Mouse (Mus musculus) granulocyte monocyte progenitor cell, adult 5-6 weeks (primary cell): ENCODE data around the gene 1520401A03Rik. TPM values are rescaled to one million over a fixed set of nuclear protein-coding genes. Genes with fewer than 3 reads are reported as not detected.
A peak's percentile ranks its signal among the peaks of the same experiment; 100 is the strongest.
"Not testable (repeated sequence)": the region's sequence is repeated elsewhere in the genome, so short reads cannot be mapped to it uniquely, and the experiment has no call there.

Experiments used
- ATAC-seq: replicated peaks from 2 replicates; pipeline ENCODE4 v1.8.0; 2016; ENCODE audit warnings: mild to moderate bottlenecking, moderate TSS enrichment, inconsistent platforms; ENCODE audit not compliant: poor library complexity, severe bottlenecking
- total RNA-seq, 2 experiments: library from RNA; stranded (forward) in 1 of 2; stranded (reverse) in 1 of 2; fragments of 200-712, 200-1000 nt in 1 of 2; fragments of >200 nt in 1 of 2; fragmentation: Nextera tagmentation in 1 of 2; gene quantifications; 2 replicates each; pipeline ENCODE4 v1.2.3; 2014 to 2017

Gene 1520401A03Rik
- total RNA-seq (2014; fragmentation: Nextera tagmentation) (not detected in 2 replicates), total RNA-seq (2017) (not detected in 2 replicates)

DNA sequence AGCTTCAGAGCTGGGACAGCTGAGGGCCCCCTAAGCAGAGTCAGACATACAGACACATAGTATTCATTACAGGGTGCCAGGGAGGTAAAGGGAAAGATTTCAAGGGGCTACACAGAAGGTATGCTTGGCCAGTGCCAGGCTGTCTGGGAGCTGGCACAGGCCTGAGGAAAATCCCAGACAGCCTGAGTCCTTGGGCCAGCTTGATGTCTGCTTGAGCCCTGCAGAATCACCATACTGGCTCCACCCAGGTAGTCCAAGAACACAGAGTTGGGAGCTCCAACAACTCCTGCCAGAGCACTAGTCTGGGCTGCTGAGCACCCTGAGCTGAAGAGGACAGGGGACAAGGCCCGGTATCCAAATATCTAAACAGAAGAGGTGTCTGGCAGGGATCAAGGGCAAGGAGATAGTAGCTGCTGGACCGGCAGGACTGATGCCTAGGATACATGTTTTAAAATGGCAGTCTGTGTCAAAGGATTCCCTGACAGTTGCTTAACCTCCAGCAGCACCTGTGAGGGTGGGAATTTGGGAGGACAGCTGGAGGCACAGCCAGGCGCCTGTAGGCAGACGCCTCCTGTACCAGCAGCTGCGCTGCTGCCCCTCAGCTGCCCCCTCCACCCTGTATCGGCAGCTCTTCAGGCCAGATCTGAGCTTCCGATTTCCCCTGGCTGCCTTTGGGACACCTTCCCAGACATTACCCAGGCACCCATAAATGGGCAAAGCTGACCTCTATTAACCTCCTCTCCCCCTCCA lies at the start of gene 1520401A03Rik:
Gene 1520401A03Rik (minus strand): TSS at position 408 of the 750 bp plus-strand sequence.
- ATAC-seq = no peak

DNA sequence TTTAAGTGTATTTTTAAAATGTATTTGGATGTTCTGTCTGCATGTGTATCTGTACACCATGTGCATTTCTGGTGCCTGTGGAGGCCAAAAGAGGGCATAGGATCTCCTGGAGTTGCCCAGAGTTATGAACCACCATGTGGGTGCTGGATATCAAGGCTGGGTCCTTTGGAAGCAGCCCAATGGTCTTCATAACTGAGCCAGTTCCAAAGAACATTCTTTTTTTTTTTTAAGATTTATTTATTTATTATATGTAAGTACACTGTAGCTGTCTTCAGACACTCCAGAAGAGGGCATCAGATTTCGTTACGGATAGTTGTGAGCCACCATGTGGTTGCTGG lies 49.6 kb upstream of the 1520401A03Rik start:
- ATAC-seq = not testable (repeated sequence)

DNA sequence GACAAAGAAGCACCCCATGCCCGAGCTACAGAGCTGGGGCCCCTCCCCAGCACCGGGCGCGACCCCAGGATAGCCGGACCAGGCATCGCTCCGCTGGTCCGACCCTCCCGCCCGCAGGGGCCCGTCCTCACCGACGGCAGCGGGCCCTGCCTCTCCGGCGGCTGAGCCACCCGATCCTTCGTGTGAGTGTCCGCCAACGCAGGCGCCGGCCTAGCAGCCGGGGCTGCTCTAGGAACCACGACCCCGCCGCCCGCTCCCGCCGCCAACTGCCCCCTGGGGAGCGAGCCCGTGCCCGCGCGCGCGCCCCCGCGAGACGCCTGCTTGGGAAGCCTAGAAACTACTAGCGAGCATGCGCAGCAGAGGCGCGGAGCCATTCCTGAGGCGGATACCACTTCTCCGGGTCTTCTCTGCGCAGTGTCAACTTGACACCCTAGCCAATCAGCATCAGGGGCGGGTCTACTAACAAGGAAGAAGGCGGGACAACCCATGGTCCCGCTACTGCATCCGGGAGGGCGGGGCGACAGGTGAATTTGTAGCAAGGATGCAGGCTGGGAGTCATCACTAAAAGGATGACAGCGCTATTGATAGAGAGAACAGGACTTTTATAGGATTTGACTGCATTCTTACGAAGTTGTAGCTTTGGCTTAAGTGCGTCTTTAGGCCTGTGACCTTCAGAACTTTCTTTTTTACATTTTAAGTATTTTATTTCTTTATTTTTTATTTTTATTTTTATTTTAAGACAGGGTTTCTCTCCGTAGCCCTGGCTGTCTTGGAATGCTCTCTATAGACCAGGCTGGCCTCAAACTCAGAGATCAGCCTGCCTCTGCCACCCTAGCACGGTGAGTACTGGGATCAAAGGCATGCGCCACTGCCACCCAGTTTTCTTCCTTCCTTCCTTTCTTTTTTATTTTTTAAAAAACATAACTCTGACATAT lies 49.0 kb upstream of the 1520401A03Rik start, which contains the start of gene Flywch1:
Gene Flywch1 (minus strand): TSS at position 319 of the 935 bp plus-strand sequence.
- peak; percentile 97 for ATAC-seq

GRCm38 (mm10) chr17:23770896-23771283 lies 48.3 kb upstream of the 1520401A03Rik start:
- no peak for ATAC-seq

DNA sequence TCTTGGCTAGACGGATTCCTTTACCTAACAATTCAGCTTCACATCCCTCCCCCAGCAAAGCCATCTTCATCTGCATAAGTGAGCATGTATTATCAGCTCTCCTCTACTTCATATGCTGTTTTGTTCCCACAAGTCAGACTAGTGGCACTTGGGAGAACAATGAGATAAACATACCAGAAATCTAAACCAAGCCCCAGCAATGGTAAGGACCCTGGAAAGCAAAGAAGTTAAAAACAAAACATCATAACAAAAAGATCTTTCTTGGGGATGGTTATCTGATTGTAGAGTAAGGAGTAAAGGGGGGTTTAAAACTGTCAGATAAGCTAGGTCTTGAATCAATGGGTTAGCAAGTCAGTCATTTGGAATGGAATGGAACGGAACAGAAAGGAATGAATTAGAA lies 47.9 kb upstream of the 1520401A03Rik start:
- no peak for ATAC-seq

- no peak for ATAC-seq
Observed at GRCm38 (mm10) chr17:23762976-23763375, 40.4 kb upstream of the 1520401A03Rik start.

GRCm38 (mm10) chr17:23761155-23761554 lies 38.6 kb upstream of the 1520401A03Rik start:
- ATAC-seq = no peak

DNA sequence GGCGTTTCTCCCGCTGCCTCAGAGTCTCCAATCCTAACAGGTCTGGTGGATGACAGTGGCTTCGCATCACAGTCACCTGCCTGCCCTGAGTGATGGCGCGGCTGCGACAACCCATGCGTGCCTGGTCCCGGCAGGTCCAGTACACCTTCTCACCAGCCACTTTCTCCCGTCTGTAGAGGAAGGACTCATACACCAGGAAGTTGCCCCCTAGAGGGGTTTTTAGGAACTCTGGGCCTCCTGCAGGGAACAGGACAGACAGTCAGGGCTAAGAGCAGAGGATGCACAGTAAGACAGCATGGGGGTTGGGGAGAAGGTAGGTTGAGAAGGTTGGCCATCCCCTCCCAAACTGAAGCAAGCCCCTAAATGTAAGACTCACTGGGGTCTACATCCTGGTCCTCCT lies 37.6 kb upstream of the 1520401A03Rik start:
- no peak for ATAC-seq

DNA sequence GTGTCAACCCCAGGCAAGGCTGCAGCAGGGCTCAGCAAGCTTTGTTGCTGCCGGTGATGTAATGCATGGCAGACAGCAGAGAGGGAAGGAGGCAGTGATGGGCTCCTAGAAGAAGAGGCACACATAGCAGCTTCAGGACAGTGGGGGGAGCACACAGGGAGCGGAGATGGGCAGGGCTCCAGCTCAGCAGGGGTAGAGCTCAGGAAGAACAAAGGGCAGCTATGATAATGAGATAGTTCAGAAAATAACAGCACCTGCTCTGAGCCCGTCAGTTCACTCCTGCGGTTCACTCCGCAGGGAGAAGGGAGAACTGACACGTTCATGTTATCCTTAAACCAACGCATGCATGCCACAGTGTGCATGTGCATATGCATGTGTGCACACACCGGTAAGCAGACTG lies 36.2 kb upstream of the 1520401A03Rik start:
- no peak for ATAC-seq

GRCm38 (mm10) chr17:23757581-23757980 lies 35.0 kb upstream of the 1520401A03Rik start:
- no peak for ATAC-seq

GRCm38 (mm10) chr17:23755689-23756088 lies 33.1 kb upstream of the 1520401A03Rik start:
- ATAC-seq = no peak

GRCm38 (mm10) chr17:23749400-23750191 lies 27.0 kb upstream of the 1520401A03Rik start:
- ATAC-seq = no peak

DNA sequence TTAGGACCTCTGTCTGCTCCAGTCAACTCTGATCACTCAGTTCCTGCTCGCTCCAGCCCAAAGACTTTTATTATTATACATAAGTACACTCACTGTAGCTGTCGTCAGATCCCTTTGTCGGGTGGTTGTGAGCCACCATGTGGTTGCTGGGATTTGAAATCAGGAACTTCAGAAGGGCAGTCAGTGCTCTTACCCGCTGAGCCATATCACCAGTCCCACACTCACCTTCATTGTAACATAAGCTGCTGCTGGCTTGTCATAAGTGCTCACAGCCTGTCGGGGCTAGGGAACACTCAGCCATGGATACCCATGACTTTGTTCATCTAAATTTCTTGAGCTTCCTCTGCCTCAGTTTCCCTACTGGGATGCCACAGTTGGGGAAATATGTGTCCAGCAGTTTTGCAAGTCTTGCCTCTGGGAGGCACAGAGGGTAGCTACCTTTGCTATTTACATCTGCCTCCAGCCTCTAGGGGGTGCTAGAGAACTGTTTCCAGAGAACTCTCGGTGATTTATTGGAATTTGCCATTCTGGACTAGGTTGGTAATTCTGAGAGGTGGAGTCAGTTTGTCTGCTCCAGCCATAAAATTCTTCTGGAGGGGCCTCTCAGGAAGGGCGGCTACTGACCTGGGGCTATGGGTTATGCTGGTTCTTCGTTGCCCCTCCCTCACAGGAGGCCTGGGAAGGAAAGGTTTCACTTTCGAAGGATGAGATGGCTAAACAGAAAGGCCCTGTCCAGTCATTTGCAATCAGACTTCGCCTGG lies 26.2 kb upstream of the 1520401A03Rik start:
- peak; percentile 56 for ATAC-seq

- no peak for ATAC-seq
Observed at GRCm38 (mm10) chr17:23748026-23748425, 25.4 kb upstream of the 1520401A03Rik start.

DNA sequence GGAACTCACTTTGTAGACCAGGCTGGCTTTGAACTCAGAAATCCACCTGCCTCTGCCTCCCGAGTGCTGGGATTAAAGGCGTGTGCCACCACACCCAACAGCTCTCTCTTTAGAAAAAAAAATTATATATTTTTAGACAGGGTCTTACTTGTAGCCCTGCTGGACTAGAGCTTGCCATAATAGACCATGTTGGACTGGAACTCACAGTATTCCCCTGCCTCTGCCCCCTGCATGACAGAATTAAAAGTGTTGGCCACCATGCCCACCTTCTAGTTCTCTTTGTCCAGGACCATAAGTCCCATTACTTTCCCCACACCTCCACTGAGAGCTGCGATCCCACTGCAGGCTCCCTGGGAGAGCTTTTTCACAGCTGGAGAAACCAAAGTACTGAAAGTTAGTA lies 24.9 kb upstream of the 1520401A03Rik start:
- no peak for ATAC-seq

GRCm38 (mm10) chr17:23746767-23747166 lies 24.2 kb upstream of the 1520401A03Rik start:
- ATAC-seq = peak; percentile 48

GRCm38 (mm10) chr17:23746311-23746710 lies 23.7 kb upstream of the 1520401A03Rik start:
- ATAC-seq = peak; percentile 4; the same call in 1 of the 2 replicates

DNA sequence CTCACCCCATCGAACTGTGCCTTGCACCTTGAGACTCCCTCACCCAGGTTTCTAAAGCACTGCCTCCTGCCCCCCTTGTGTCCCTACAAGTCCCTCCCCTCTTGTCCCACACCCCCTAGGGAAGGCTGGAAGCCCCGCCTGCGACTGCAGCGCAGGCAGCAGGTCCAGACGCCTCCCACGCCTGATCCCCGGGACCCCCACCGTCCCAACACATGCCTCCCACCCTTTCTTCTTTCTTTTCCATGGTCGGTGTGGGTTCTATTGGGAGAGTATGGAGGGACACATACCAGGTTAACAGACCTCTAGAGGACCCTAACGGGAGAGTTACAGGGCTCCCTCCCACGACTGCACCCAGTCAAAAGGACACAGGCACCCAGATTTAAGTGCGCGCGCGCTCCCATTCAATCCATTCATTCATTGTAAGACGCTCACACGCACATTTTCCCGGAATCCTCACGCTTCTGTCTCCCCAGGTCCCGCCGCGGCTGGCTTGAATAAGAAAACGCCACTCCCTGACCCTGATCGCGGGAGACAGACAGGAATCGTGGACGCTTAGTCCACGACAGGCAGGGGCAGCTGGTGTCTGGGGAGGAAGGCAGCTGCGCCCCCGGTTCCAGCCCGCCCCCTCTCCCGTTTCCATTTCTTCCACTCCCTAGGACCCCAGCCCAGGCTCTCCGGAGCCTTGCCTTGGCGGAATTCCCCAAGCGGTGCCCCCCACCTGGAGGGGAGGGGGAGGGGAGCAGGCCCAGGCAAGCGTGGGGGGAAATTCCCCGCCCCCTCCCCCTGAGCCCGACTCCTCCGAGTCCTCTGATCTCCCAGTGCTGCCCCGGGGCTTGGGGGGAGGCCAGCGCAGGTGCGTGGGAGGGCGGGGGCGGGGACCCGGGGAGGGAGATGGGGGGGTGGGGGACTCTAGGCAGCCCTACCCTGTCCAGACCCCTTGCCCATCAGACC lies 23.0 kb upstream of the 1520401A03Rik start, which contains the start of gene Kremen2:
Gene Kremen2 (minus strand): TSS at position 533 of the 951 bp plus-strand sequence.
- ATAC-seq = no peak
